Mouse (Mus musculus): Measurements from ENCODE around the gene Tmem17. TPM values are rescaled to one million over a fixed set of nuclear protein-coding genes. Genes with fewer than 3 reads are reported as not detected.

The Tmem17 gene
- 13.5 and 14.7 TPM in 2 replicates for polyA plus RNA-seq (2016; fragmentation: Nextera tagmentation; extraction: Ambion mirVana)

DNA sequence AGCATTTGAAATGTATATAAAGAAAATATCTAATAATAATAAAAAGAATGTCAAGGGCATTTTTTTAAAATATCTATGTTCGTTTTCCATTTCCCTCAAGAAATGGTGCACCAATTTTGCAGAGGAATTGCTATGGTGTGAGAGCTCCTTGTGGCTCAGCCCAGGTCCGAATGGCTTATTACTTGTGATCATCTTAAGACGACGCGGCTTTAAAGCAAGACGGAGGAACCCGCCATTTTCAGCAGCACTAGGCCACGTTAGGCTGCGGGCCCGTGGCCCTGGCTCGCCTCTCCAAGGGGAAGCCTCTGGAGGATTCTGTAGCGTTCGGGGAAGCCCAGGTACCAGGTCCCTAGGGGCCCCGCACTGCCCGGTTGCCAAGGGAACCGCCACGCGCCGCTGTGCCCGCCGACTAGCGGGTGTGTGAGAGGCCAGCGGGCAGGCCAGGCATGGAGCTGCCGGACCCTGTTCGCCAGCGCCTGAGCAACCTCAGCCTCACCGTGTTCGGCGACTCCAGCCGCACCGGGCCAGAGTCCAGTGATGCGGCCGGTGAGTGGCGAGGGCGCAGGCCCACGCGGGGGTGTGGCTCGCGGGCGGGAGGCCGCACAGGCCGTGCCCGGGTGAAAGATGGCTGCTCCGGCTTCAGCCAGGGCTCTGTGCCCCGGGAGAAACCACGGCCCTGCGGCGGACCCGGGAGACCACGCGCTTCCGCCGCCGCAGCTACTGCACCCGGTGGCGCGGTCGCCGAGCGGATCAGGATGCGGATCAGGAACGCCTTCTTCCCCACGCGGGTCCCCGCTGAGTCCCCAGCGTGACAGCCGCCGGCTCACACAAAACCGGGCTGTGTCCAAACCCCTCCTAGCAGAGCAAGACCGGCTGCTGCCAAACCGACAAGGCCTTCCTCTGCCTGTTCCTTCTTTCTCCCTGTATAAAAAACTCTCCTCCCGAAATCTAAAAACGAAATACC lies at the start of gene Tmem17:
Gene Tmem17, plus strand, starts transcription at position 51 of the 964 bp plus-strand sequence.
- Histone ChIP-seq H3K4me3 (peak within 1 kb of the TSS; percentile 75), H3K27ac (peak within 1 kb of the TSS; percentile 92), H3K4me2 (replicated peaks) (peak within 1 kb of the TSS; percentile 66), H3K36me3 (no peaks in the 10 kb centered on the region), H3K4me1 (no peaks in the 10 kb centered on the region), H3K9ac (peak within 1 kb of the TSS; percentile 88), H3K9me3 (peaks cover 3% of the 10 kb centered on the region; the same call in 1 of the 2 replicates), H3K27me3 (no peaks in the 10 kb centered on the region)
- peak; percentile 91 for ATAC-seq (ENCODE audit: insufficient number of reproducible peaks, insufficient read depth, low FRiP score, low TSS enrichment)
- WGBS, result 1% methylated on average over 73 of the region's 73 CpGs

DNA sequence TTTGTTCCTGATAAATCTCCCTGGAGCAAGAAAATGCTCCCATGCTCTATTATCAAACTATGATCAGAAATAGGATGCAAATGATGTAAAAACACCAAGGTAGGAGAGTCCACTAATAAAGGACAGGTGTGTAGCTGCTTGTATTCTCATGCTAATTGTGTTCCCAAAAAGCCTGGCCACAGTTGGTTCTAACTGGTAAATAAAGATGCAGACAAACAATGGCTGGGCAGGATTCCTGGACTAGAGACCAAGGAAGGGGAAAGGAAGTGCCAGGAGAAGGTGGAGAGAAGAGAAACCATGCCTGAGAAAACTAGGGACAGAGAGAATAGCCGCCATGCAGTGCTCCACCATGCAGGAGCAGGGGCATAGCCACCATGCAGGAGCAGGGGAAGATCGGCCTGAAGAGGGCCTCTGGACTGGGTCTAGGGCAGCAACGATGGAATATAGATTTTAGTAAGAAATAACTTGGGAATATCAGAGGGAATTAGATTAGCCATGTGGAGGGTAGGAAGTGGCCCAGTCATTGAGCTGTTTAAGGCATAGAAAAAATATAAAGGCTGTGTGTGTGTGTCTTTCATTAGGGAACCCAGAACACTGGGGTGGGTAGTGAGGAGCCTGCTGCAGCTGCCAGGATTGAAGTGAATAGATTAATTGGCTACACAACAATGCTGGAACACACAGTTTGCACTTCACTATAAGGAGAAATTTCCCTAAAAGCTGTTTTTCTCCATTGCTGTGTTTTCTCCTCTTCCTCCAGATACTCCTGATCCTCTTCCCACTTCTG lies 31.9 kb upstream of the Tmem17 start:
- no peak overlapping the region for H3K9ac ChIP-seq
- H3K4me2 ChIP-seq (replicated peaks), result no peak overlapping the region
- no peaks in the 10 kb centered on the region for H3K9me3 ChIP-seq
- no peaks in the 10 kb centered on the region for H3K4me1 ChIP-seq
- 62% methylated on average over 3 of the region's 3 CpGs for WGBS
- H3K4me3 ChIP-seq, result no peak overlapping the region
- no peak overlapping the region for H3K27ac ChIP-seq
- H3K27me3 ChIP-seq, result no peaks in the 10 kb centered on the region
- H3K36me3 ChIP-seq, result no peaks in the 10 kb centered on the region
- ATAC-seq (ENCODE audit: insufficient number of reproducible peaks, insufficient read depth, low FRiP score, low TSS enrichment), result no peak

DNA sequence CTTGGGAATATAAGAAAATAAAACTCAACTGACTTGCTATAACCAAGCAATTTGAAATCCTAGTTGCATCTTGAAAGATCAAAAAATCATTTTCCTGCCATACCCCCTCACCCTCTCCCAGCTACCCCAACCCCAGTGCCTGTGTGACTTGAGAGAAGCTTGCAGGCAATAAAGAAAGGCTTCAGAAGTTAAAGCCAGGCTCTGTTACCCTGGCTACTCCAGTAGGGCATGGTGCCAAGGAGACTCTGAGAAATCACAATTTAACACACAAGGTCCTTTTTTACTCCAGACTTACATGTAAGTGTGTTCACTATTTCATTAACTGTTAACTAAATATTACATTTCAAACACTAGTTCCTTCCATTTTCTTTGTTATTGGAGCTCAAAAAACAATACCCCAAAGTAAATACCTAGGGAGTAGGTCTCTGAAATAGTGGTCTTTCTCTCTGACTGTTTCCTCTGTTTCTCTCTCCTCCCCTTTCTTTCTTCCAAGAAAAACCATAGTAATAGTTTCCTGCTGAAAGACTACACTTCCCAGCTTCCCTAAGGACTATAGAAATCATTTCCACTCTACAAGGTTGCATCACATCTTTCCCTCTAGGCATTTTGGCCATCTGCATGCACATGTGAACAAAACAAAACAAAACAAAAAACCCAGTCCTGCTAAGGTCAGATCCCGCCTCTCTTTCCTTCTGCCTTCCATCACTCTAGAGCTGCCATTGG lies 30.1 kb upstream of the Tmem17 start:
- Histone ChIP-seq H3K9ac (no peak overlapping the region), H3K4me1 (no peaks in the 10 kb centered on the region), H3K9me3 (no peaks in the 10 kb centered on the region), H3K4me3 (no peak overlapping the region), H3K4me2 (replicated peaks) (no peak overlapping the region), H3K27me3 (no peaks in the 10 kb centered on the region), H3K27ac (0 out of 2 replicates have a peak overlapping the region, but pooled peaks have one; percentile 54), H3K36me3 (no peaks in the 10 kb centered on the region)
- ATAC-seq (ENCODE audit: insufficient number of reproducible peaks, insufficient read depth, low FRiP score, low TSS enrichment), result no peak
- WGBS, result 83% methylated on average over 1 of the region's 1 CpGs

DNA sequence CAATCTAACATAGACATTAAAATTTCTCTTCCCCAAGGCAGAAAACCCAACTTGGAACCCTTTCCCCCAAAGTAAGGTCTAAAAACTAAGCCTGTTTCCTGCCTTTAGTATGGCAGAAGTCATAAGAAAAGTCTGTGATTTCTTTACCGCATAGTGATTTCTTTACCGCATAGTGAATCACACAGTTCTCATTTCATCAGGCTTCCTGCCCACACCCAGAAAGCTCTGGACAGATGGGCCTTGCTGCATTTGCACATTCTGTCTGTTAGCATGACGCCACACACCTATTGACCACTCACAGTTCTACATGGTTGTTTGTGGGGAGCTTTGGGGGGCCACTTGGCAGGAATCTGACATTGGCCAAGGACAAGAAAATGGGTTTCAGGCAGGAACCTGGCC lies 29.5 kb upstream of the Tmem17 start:
- Histone ChIP-seq H3K27ac (0 out of 2 replicates have a peak overlapping the region, but pooled peaks have one; percentile 36), H3K9ac (no peak overlapping the region)
- WGBS, result 95% methylated on average over 3 of the region's 3 CpGs

DNA sequence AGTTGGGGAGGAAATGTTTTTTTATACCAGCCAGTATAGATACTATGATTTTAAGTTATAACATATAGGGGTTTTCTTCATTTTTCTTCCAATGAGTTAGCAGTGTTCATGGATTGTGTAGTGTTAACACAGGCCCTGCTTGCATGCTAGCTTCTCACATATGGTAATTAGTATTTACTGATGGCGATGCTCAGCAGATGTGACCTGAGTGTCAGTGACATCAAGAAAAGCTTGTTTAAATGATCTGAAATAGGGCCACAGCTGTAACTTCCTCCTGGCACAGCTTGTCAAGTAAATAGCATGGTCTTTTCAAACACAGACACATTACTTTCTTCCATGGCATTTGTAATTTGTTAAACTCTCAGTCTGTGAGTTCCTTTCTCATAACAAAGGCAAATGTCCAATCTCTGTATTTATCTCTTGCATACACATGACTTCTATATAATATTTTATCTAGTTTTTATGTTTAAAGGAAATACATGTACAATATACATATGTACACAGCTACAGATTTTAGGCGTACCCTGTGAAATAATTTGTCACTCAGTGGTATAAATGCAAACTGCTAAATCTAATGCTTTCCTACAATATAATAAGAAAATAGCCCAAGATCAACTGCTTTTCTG lies 18.1 kb upstream of the Tmem17 start:
- Histone ChIP-seq H3K9me3 (no peaks in the 10 kb centered on the region), H3K27me3 (no peaks in the 10 kb centered on the region), H3K4me3 (no peak overlapping the region), H3K27ac (no peak overlapping the region), H3K9ac (no peak overlapping the region), H3K4me1 (no peaks in the 10 kb centered on the region), H3K36me3 (no peaks in the 10 kb centered on the region), H3K4me2 (replicated peaks) (no peak overlapping the region)
- ATAC-seq (ENCODE audit: insufficient number of reproducible peaks, insufficient read depth, low FRiP score, low TSS enrichment), result no peak
- WGBS, result 77% methylated on average over 2 of the region's 2 CpGs

More for the DNA sequence above, 29.5 kb upstream of the Tmem17 start:
- H3K36me3 ChIP-seq, result no peaks in the 10 kb centered on the region
- no peaks in the 10 kb centered on the region for H3K9me3 ChIP-seq
- no peak overlapping the region for H3K4me3 ChIP-seq
- H3K27me3 ChIP-seq, result no peaks in the 10 kb centered on the region
- H3K4me1 ChIP-seq, result no peaks in the 10 kb centered on the region
- ATAC-seq (ENCODE audit: insufficient number of reproducible peaks, insufficient read depth, low FRiP score, low TSS enrichment), result no peak
- no peak overlapping the region for H3K4me2 ChIP-seq (replicated peaks)

DNA sequence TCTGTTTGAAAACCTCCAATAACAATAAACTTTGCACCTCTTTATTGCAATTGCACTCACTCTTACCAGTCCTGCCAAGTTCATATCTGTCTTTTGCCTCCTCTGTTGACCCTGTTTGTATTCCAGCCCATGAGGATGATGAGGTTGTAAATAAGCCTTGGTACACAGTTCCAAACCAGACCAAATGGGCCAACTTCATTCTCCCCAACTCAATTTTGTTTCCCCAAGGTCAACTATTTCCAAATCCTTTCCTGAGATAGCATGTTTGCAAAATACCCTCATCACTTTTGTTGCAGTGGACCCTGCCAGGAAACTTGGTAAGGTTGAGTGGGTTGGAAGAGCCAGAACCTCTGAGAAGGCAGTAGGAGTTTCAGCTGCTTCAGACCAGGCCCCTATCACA lies 16.9 kb upstream of the Tmem17 start:
- Histone ChIP-seq H3K27ac (no peak overlapping the region), H3K27me3 (no peaks in the 10 kb centered on the region), H3K4me1 (no peaks in the 10 kb centered on the region), H3K9me3 (no peaks in the 10 kb centered on the region), H3K4me2 (replicated peaks) (no peak overlapping the region), H3K36me3 (no peaks in the 10 kb centered on the region), H3K9ac (no peak overlapping the region), H3K4me3 (no peak overlapping the region)
- ATAC-seq (ENCODE audit: insufficient number of reproducible peaks, insufficient read depth, low FRiP score, low TSS enrichment), result no peak

DNA sequence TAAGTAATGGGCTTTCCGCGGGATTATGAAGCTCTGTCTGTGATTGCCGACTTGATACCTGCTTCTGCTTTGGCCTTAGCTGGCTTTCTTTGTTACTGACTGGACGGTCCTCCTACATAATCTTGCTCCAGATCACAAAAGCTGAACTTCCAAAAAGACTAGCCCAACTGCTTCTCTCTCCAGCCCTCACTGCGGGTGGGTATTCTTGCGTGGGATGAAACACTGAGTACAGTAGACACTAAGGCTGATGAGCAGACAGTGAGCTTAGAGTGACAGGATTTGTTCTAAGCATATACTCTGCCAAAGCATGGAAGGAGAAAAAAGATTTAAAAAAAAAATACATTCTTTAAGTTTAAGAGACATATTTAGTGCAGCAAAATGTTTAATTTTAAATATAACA lies 12.5 kb upstream of the Tmem17 start:
- no peaks in the 10 kb centered on the region for H3K4me1 ChIP-seq
- ATAC-seq (ENCODE audit: insufficient number of reproducible peaks, insufficient read depth, low FRiP score, low TSS enrichment), result no peak
- H3K4me3 ChIP-seq, result no peak overlapping the region
- H3K27me3 ChIP-seq, result no peaks in the 10 kb centered on the region
- H3K9me3 ChIP-seq, result no peaks in the 10 kb centered on the region
- 75% methylated on average over 6 of the region's 6 CpGs for WGBS
- H3K9ac ChIP-seq, result no peak overlapping the region
- H3K4me2 ChIP-seq (replicated peaks), result no peak overlapping the region
- H3K27ac ChIP-seq, result no peak overlapping the region
- no peaks in the 10 kb centered on the region for H3K36me3 ChIP-seq

DNA sequence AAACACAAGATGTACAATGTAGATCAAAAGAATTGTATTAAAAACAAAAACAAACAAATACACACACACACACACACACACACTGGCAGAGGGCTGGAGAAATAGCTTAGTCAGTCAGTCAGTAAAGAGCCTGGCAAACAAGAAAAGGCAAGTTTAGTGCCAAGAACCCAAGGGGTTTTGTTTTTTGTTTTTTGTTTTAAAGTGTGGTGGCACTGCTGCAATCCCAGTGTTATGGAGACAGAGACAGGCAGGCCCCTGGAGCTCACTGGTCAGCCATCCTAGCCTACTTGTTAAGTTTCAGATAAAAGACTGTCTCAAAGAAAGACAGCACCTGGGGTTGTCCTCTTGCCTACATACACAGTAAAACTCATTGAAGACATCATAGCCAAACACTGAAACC lies 12.0 kb upstream of the Tmem17 start:
- Histone ChIP-seq H3K27me3 (no peaks in the 10 kb centered on the region), H3K4me1 (no peaks in the 10 kb centered on the region), H3K9me3 (no peaks in the 10 kb centered on the region), H3K36me3 (no peaks in the 10 kb centered on the region), H3K4me2 (replicated peaks) (no peak overlapping the region), H3K9ac (no peak overlapping the region), H3K27ac (no peak overlapping the region), H3K4me3 (no peak overlapping the region)
- no peak for ATAC-seq (ENCODE audit: insufficient number of reproducible peaks, insufficient read depth, low FRiP score, low TSS enrichment)

DNA sequence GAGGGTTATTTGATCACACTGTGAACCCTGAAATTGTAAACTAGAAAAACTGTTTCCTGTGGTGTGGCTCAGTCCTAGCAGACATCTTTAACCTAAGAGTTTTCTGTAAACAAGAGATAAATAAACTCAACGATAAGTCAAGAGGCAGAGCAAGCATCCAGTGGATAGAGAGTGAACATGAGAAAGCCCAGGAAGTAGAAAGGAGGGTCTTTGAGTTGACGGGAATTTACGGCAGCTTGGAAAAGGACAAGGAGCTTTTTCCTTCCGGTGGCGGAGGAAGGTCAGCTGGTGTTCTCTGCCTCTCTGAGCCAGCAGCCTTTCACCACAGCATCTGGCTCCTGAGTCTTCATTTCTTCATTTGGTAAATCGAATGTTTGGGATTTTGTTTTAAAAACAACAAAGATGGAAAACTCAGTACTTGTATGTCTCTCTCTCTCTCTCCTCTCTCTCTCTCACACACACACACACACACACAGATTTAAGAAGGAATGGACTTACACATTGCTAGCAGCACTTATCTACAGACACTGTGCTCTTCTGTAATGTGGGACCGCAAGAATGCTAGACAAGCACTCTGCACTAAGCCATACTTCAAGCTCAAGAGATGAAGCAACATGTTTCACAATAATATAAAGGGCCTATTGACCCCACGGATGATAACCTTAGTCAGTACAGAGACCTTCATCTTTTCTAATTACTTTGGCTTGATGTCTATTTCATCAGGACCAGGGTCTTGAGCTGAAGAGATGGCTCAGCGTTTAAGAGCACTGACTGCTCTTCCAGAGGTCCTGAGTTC lies 10.9 kb upstream of the Tmem17 start:
- no peak for ATAC-seq (ENCODE audit: insufficient number of reproducible peaks, insufficient read depth, low FRiP score, low TSS enrichment)

DNA sequence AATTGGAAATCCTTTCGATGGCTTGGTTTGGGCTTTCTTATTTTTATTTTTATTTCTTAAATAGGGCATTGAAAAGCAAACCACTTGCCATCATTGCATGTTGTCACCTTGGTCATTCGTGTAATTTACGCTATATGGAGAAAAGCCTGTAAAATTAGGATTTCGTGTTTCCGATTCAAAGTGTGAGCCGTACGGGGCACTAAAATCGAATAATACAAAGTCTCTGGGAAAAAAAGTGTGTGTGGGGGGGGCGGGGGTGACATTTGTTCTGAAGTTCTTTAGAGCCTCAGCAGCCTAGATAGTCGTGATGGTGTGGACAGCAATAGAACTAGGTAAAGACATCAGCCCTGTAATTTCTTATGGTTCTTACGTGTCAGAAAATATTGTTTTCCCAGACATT lies 1.2 kb downstream of the Tmem17 start:
- peaks cover 3% of the 10 kb centered on the region; the same call in 1 of the 2 replicates for H3K9me3 ChIP-seq
- H3K36me3 ChIP-seq, result no peaks in the 10 kb centered on the region
- no peak for ATAC-seq (ENCODE audit: insufficient number of reproducible peaks, insufficient read depth, low FRiP score, low TSS enrichment)
- no peaks in the 10 kb centered on the region for H3K27me3 ChIP-seq
- 56% methylated on average over 11 of the region's 11 CpGs for WGBS
- no peaks in the 10 kb centered on the region for H3K4me1 ChIP-seq
- peak overlapping the region; percentile 92 for H3K27ac ChIP-seq
- peak overlapping the region; percentile 88 for H3K9ac ChIP-seq
- H3K4me3 ChIP-seq, result peak overlapping the region; percentile 75
- H3K4me2 ChIP-seq (replicated peaks), result peak overlapping the region; percentile 66

More for the DNA sequence above, 10.9 kb upstream of the Tmem17 start:
- 82% methylated on average over 9 of the region's 9 CpGs for WGBS
- peaks cover 3% of the 10 kb centered on the region; the same call in 1 of the 2 replicates for H3K36me3 ChIP-seq
- H3K4me2 ChIP-seq (replicated peaks), result no peak overlapping the region
- H3K4me1 ChIP-seq, result no peaks in the 10 kb centered on the region
- H3K4me3 ChIP-seq, result no peak overlapping the region
- 0 out of 2 replicates have a peak, but pooled peaks cover 3% of the 10 kb centered on the region for H3K9me3 ChIP-seq
- no peaks in the 10 kb centered on the region for H3K27me3 ChIP-seq
- no peak overlapping the region for H3K9ac ChIP-seq
- H3K27ac ChIP-seq, result no peak overlapping the region

Data from embryonic facial prominence, embryonic 12.5 days (tissue).